Mouse (Mus musculus) spleen, postnatal 10 days (tissue): ENCODE results near the gene Grtp1.
A peak's percentile ranks its signal among the peaks of the same experiment; 100 is the strongest.

ENCODE experiments used
- DNase-seq, 2 experiments: peaks; one replicate each; pipeline ENCODE4 v3.0.0; 2021 to 2022; ENCODE audit warnings: low spot score in 2 of 2

The Grtp1 gene

GRCm38 (mm10) chr8:13204371-13205140 lies 4.1 kb upstream of the Grtp1 start:
- peak; percentile 44 to 65 for DNase-seq

- peak; percentile 56 to 73 for DNase-seq
These were observed 3.1 kb upstream of the Grtp1 start for GRCm38 (mm10) chr8:13203472-13203871.

- peak; percentile 64 to 75 for DNase-seq
These were observed 2.4 kb upstream of the Grtp1 start for GRCm38 (mm10) chr8:13202806-13203205.

GRCm38 (mm10) chr8:13202041-13202440 lies 1.6 kb upstream of the Grtp1 start:
- DNase-seq = peak; percentile 36 to 54

- DNase-seq = peak; percentile 43 to 64
These were observed 554 bp upstream of the Grtp1 start for GRCm38 (mm10) chr8:13201013-13201334.

GRCm38 (mm10) chr8:13199385-13200061 lies 897 bp downstream of the Grtp1 start:
- no peak for DNase-seq

- no peak for DNase-seq
These were observed 2.9 kb downstream of the Grtp1 start for GRCm38 (mm10) chr8:13197493-13197892.

GRCm38 (mm10) chr8:13194818-13195217 lies 5.6 kb downstream of the Grtp1 start:
- DNase-seq = no peak

GRCm38 (mm10) chr8:13190235-13190634 lies 10.2 kb downstream of the Grtp1 start:
- DNase-seq = no peak

- no peak for DNase-seq
These were observed 11.6 kb downstream of the Grtp1 start for GRCm38 (mm10) chr8:13188857-13189256.

- no peak for DNase-seq
These were observed 12.3 kb downstream of the Grtp1 start for GRCm38 (mm10) chr8:13188052-13188555.

GRCm38 (mm10) chr8:13187638-13188037 lies 12.8 kb downstream of the Grtp1 start:
- DNase-seq = no peak

- no peak for DNase-seq
These were observed 13.2 kb downstream of the Grtp1 start for GRCm38 (mm10) chr8:13187229-13187628.

- DNase-seq = no peak
These were observed 13.6 kb downstream of the Grtp1 start for GRCm38 (mm10) chr8:13186819-13187218.

- no peak for DNase-seq
These were observed 18.8 kb downstream of the Grtp1 start for GRCm38 (mm10) chr8:13181691-13181976.

- DNase-seq = no peak
These were observed 19.3 kb downstream of the Grtp1 start for GRCm38 (mm10) chr8:13180911-13181690.

- no peak for DNase-seq
These were observed 20.0 kb downstream of the Grtp1 start for GRCm38 (mm10) chr8:13180408-13180807.

GRCm38 (mm10) chr8:13179948-13180347 lies 20.5 kb downstream of the Grtp1 start:
- no peak for DNase-seq

- DNase-seq = no peak
These were observed 20.9 kb downstream of the Grtp1 start for GRCm38 (mm10) chr8:13179482-13179881.

- no peak for DNase-seq
These were observed 22.3 kb downstream of the Grtp1 start for GRCm38 (mm10) chr8:13178137-13178536.

GRCm38 (mm10) chr8:13177173-13177852 lies 23.1 kb downstream of the Grtp1 start:
- no peak for DNase-seq

GRCm38 (mm10) chr8:13175650-13176049 lies 24.8 kb downstream of the Grtp1 start:
- DNase-seq = no peak
